Mouse (Mus musculus) neural tube, embryonic 12.5 days (tissue): ENCODE data around the gene Apod. TPM values are rescaled to one million over a fixed set of nuclear protein-coding genes. Genes with fewer than 3 reads are reported as not detected.
"Not testable (repeated sequence)": the region's sequence is repeated elsewhere in the genome, so short reads cannot be mapped to it uniquely, and the experiment has no call there.

ENCODE experiments used
- ATAC-seq: fragments of 200-750 bp; cut with Nextera tagmentation; 2 replicates; pipeline ENCODE4 v1.8.0; 2017; ENCODE audit warnings: low read depth, mild to moderate bottlenecking, moderate TSS enrichment, moderate library complexity; ENCODE audit not compliant: low FRiP score
- H3K27ac ChIP-seq: fragments of 300-500 bp; sonication (generic); 2 replicates; pipeline ENCODE4 v1.5.1; 2016
- H3K27me3 ChIP-seq: fragments of 300-500 bp; sonication (generic); replicated peaks from 2 replicates; pipeline ENCODE4 v1.6.1; 2016; ENCODE audit warnings: mild to moderate bottlenecking
- H3K36me3 ChIP-seq: fragments of 300-500 bp; sonication (generic); 2 replicates; pipeline ENCODE4 v1.6.1; 2016; ENCODE audit warnings: mild to moderate bottlenecking
- H3K4me1 ChIP-seq: fragments of 300-500 bp; sonication (generic); 2 replicates; pipeline ENCODE4 v1.6.1; 2016
- H3K4me2 ChIP-seq: fragments of 300-500 bp; sonication (generic); replicated peaks from 2 replicates; pipeline ENCODE4 v1.6.1; 2016; ENCODE audit warnings: mild to moderate bottlenecking
- H3K4me3 ChIP-seq: fragments of 300-500 bp; sonication (generic); 2 replicates; pipeline ENCODE4 v1.5.1; 2016
- H3K9ac ChIP-seq: fragments of 300-500 bp; sonication (generic); 2 replicates; pipeline ENCODE4 v1.6.1; 2016; ENCODE audit warnings: mild to moderate bottlenecking
- H3K9me3 ChIP-seq: fragments of 300-500 bp; sonication (generic); 2 replicates; pipeline ENCODE4 v1.6.1; 2016; ENCODE audit warnings: mild to moderate bottlenecking
- WGBS: fragments of 180-500 bp; shearing (Covaris S2); methylation state at CpG from one replicate; pipeline ENCODE4 v1.1.7; 2016; 5-methylcytosine and 5-hydroxymethylcytosine counted together
- polyA plus RNA-seq: library from polyadenylated mRNA; unstranded; fragments of >200 nt; fragmentation: Nextera tagmentation; extraction: Ambion mirVana; gene quantifications from 2 replicates; pipeline ENCODE4 v1.2.1, GENCODE M21; 2016

Gene Apod
- polyA plus RNA-seq, 1 experiment from 2014 or later: 25.5 TPM

- H3K9me3 ChIP-seq: no peaks in the 10 kb centered on the region
- no peak overlapping the region for H3K4me2 ChIP-seq
- ATAC-seq: no peak
- no peaks in the 10 kb centered on the region for H3K36me3 ChIP-seq
- no peaks in the 10 kb centered on the region for H3K27me3 ChIP-seq
- WGBS: 67% methylated on average over 3 of the region's 3 CpGs
- H3K9ac ChIP-seq: no peak overlapping the region
- H3K4me1 ChIP-seq: peaks cover 6% of the 10 kb centered on the region; the same call in 1 of the 2 replicates
- H3K27ac ChIP-seq: no peak overlapping the region
- H3K4me3 ChIP-seq: no peak overlapping the region
Measured at GRCm38 (mm10) chr16:31337956-31338355, 23.3 kb upstream of the Apod start.

GRCm38 (mm10) chr16:31334796-31335195 lies 20.2 kb upstream of the Apod start:
- Histone ChIP-seq H3K4me2 (no peak overlapping the region), H3K4me1 (0 out of 2 replicates have a peak, but pooled peaks cover under 1% of the 10 kb centered on the region), H3K9me3 (no peaks in the 10 kb centered on the region), H3K4me3 (no peak overlapping the region), H3K36me3 (no peaks in the 10 kb centered on the region), H3K9ac (no peak overlapping the region), H3K27ac (no peak overlapping the region), H3K27me3 (no peaks in the 10 kb centered on the region)
- WGBS: 39% methylated on average over 5 of the region's 5 CpGs
- no peak for ATAC-seq

- 0 out of 2 replicates have a peak, but pooled peaks cover 3% of the 10 kb centered on the region for H3K4me1 ChIP-seq
- H3K4me3 ChIP-seq: no peak overlapping the region
- H3K27ac ChIP-seq: no peak overlapping the region
- no peak overlapping the region for H3K4me2 ChIP-seq
- H3K27me3 ChIP-seq: no peaks in the 10 kb centered on the region
- H3K9ac ChIP-seq: no peak overlapping the region
- H3K36me3 ChIP-seq: no peaks in the 10 kb centered on the region
- no peaks in the 10 kb centered on the region for H3K9me3 ChIP-seq
- no peak for ATAC-seq
Measured at GRCm38 (mm10) chr16:31332586-31332985, 18.0 kb upstream of the Apod start.

GRCm38 (mm10) chr16:31330970-31331369 lies 16.4 kb upstream of the Apod start:
- not testable (repeated sequence) for H3K9ac ChIP-seq, H3K4me2 ChIP-seq, ATAC-seq, H3K9me3 ChIP-seq, H3K36me3 ChIP-seq, H3K27me3 ChIP-seq, H3K27ac ChIP-seq, H3K4me1 ChIP-seq, H3K4me3 ChIP-seq
- WGBS: 83% methylated on average over 6 of the region's 6 CpGs

- H3K9ac ChIP-seq: no peak overlapping the region
- H3K36me3 ChIP-seq: no peaks in the 10 kb centered on the region
- H3K9me3 ChIP-seq: no peaks in the 10 kb centered on the region
- ATAC-seq: no peak
- H3K4me3 ChIP-seq: no peak overlapping the region
- 0 out of 2 replicates have a peak, but pooled peaks cover 3% of the 10 kb centered on the region for H3K4me1 ChIP-seq
- H3K27me3 ChIP-seq: no peaks in the 10 kb centered on the region
- no peak overlapping the region for H3K4me2 ChIP-seq
- WGBS: 74% methylated on average over 2 of the region's 2 CpGs
- H3K27ac ChIP-seq: no peak overlapping the region
Measured at GRCm38 (mm10) chr16:31329668-31330067, 15.1 kb upstream of the Apod start.

- Histone ChIP-seq H3K4me2 (no peak overlapping the region), H3K4me1 (0 out of 2 replicates have a peak, but pooled peaks cover 3% of the 10 kb centered on the region), H3K4me3 (no peak overlapping the region), H3K36me3 (no peaks in the 10 kb centered on the region), H3K27ac (no peak overlapping the region), H3K27me3 (no peaks in the 10 kb centered on the region), H3K9me3 (no peaks in the 10 kb centered on the region), H3K9ac (no peak overlapping the region)
- WGBS: 84% methylated on average over 2 of the region's 2 CpGs
- no peak for ATAC-seq
Measured at GRCm38 (mm10) chr16:31327891-31328290, 13.3 kb upstream of the Apod start.

- no peaks in the 10 kb centered on the region for H3K36me3 ChIP-seq
- WGBS: 80% methylated on average over 8 of the region's 8 CpGs
Measured at GRCm38 (mm10) chr16:31327430-31327829, 12.8 kb upstream of the Apod start.

GRCm38 (mm10) chr16:31326679-31327078 lies 12.1 kb upstream of the Apod start:
- no peak for ATAC-seq
- Histone ChIP-seq H3K4me1 (peaks cover 4% of the 10 kb centered on the region; the same call in 1 of the 2 replicates), H3K27ac (no peak overlapping the region), H3K4me3 (no peak overlapping the region), H3K36me3 (no peaks in the 10 kb centered on the region), H3K4me2 (no peak overlapping the region), H3K27me3 (no peaks in the 10 kb centered on the region), H3K9me3 (no peaks in the 10 kb centered on the region), H3K9ac (no peak overlapping the region)
- WGBS: 69% methylated on average over 8 of the region's 8 CpGs

More at GRCm38 (mm10) chr16:31327430-31327829, 12.8 kb upstream of the Apod start:
- no peaks in the 10 kb centered on the region for H3K9me3 ChIP-seq
- H3K27me3 ChIP-seq: no peaks in the 10 kb centered on the region
- H3K4me2 ChIP-seq: no peak overlapping the region
- H3K4me1 ChIP-seq: 0 out of 2 replicates have a peak, but pooled peaks cover 3% of the 10 kb centered on the region
- no peak overlapping the region for H3K27ac ChIP-seq
- no peak for ATAC-seq
- H3K4me3 ChIP-seq: no peak overlapping the region
- H3K9ac ChIP-seq: no peak overlapping the region

GRCm38 (mm10) chr16:31325966-31326365 lies 11.4 kb upstream of the Apod start:
- 77% methylated on average over 5 of the region's 5 CpGs for WGBS
- Histone ChIP-seq H3K27me3 (no peaks in the 10 kb centered on the region), H3K9me3 (no peaks in the 10 kb centered on the region), H3K4me2 (no peak overlapping the region), H3K4me3 (no peak overlapping the region), H3K4me1 (peaks cover 6% of the 10 kb centered on the region; the same call in 1 of the 2 replicates), H3K36me3 (no peaks in the 10 kb centered on the region), H3K9ac (no peak overlapping the region), H3K27ac (no peak overlapping the region)
- no peak for ATAC-seq

- Histone ChIP-seq H3K4me1 (peaks cover 6% of the 10 kb centered on the region; the same call in 1 of the 2 replicates), H3K27ac (no peak overlapping the region), H3K9ac (no peak overlapping the region), H3K4me3 (no peak overlapping the region), H3K36me3 (no peaks in the 10 kb centered on the region), H3K27me3 (no peaks in the 10 kb centered on the region), H3K9me3 (no peaks in the 10 kb centered on the region), H3K4me2 (no peak overlapping the region)
- ATAC-seq: no peak
- whole genome bisulfite sequencing: 97% methylated on average over 14 of the region's 14 CpGs
Measured at GRCm38 (mm10) chr16:31325120-31325519, 10.5 kb upstream of the Apod start.

GRCm38 (mm10) chr16:31321501-31321900 lies 6.9 kb upstream of the Apod start:
- H3K36me3 ChIP-seq: no peaks in the 10 kb centered on the region
- no peaks in the 10 kb centered on the region for H3K27me3 ChIP-seq
- no peaks in the 10 kb centered on the region for H3K9me3 ChIP-seq
- H3K4me3 ChIP-seq: no peak overlapping the region
- peaks cover 3% of the 10 kb centered on the region; the same call in 1 of the 2 replicates for H3K4me1 ChIP-seq
- WGBS: 80% methylated on average over 4 of the region's 4 CpGs
- no peak for ATAC-seq
- H3K9ac ChIP-seq: no peak overlapping the region
- H3K4me2 ChIP-seq: no peak overlapping the region
- H3K27ac ChIP-seq: no peak overlapping the region

GRCm38 (mm10) chr16:31320954-31321353 lies 6.3 kb upstream of the Apod start:
- no peaks in the 10 kb centered on the region for H3K9me3 ChIP-seq
- ATAC-seq: no peak
- H3K36me3 ChIP-seq: no peaks in the 10 kb centered on the region
- 57% methylated on average over 7 of the region's 7 CpGs for WGBS
- no peak overlapping the region for H3K9ac ChIP-seq
- H3K4me1 ChIP-seq: peaks cover 3% of the 10 kb centered on the region; the same call in 1 of the 2 replicates
- H3K27me3 ChIP-seq: no peaks in the 10 kb centered on the region
- no peak overlapping the region for H3K27ac ChIP-seq
- H3K4me2 ChIP-seq: no peak overlapping the region
- no peak overlapping the region for H3K4me3 ChIP-seq

- H3K9me3 ChIP-seq, H3K9ac ChIP-seq: not testable (repeated sequence)
- WGBS: 82% methylated on average over 3 of the region's 3 CpGs
Measured at GRCm38 (mm10) chr16:31319723-31320122, 5.1 kb upstream of the Apod start.

More at GRCm38 (mm10) chr16:31319723-31320122, 5.1 kb upstream of the Apod start:
- H3K4me3 ChIP-seq, H3K27ac ChIP-seq, H3K27me3 ChIP-seq, ATAC-seq, H3K36me3 ChIP-seq, H3K4me2 ChIP-seq: not testable (repeated sequence)
- H3K4me1 ChIP-seq: peaks cover 11% of the 10 kb centered on the region; the same call in 1 of the 2 replicates
